Mouse (Mus musculus) central nervous system, embryonic 14 days (tissue): ENCODE data around the gene Dusp1. TPM values are rescaled to one million over a fixed set of nuclear protein-coding genes. Genes with fewer than 3 reads are reported as not detected.

Experiments used
- polyA plus RNA-seq: library from polyadenylated mRNA; depleted of rRNA; stranded (reverse); fragments of >200 nt; gene quantifications from 2 replicates; pipeline ENCODE4 v1.2.3, GENCODE M21; 2012; rRNA removed

The Dusp1 gene
- polyA plus RNA-seq: 49.6 and 56.7 TPM in 2 replicates

GRCm38 (mm10) chr17:26561651-26562181, at the start of gene Dusp1:
Dusp1 (minus strand) TSS chr17:26562128.

GRCm38 (mm10) chr17:26561290-26561640, 663 bp downstream of the Dusp1 start, which contains the start of gene Ergic1:
Ergic1 (plus strand) TSS chr17:26561489.

Other genes with a start within 250 kb of the Dusp1 start
- 6.9 and 7.0 TPM in 2 replicates for gene Neurl1b, start 147.3 kb downstream of the Dusp1 start, polyA plus RNA-seq
- 156 and 178 TPM in 2 replicates for gene Ergic1, start 639 bp downstream of the Dusp1 start, polyA plus RNA-seq
- 115 and 124 TPM in 2 replicates for gene Atp6v0e, start 101.1 kb upstream of the Dusp1 start, polyA plus RNA-seq
- 8.7 and 9.2 TPM in 2 replicates for gene Crebrf, start 153.5 kb upstream of the Dusp1 start, polyA plus RNA-seq
- 41.7 and 46.5 TPM in 2 replicates for gene Bnip1, start 218.9 kb upstream of the Dusp1 start, polyA plus RNA-seq